Mouse (Mus musculus) lung, adult 2 months (tissue): ENCODE data around the gene Foxn3. TPM values are rescaled to one million over a fixed set of nuclear protein-coding genes. Genes with fewer than 3 reads are reported as not detected.

Experiments
- DNase-seq: peaks from one replicate; pipeline ENCODE4 v3.0.0; 2022
- H3K4me1 ChIP-seq: fragments of 200-500 bp; 2 replicates; pipeline ENCODE4 v1.6.1; 2011; ENCODE audit warnings: low read length; ENCODE audit not compliant: control insufficient read depth, insufficient read depth
- H3K4me3 ChIP-seq: fragments of 200-500 bp; replicated peaks from 2 replicates; pipeline ENCODE3; 2011; ENCODE audit warnings: low read depth, mild to moderate bottlenecking, control low read depth, low read length; ENCODE audit errors: extremely low read depth
- CTCF ChIP-seq: fragments of 200-500 bp; IDR thresholded peaks from 2 replicates; pipeline ENCODE4 v1.5.1; 2011; ENCODE audit warnings: mild to moderate bottlenecking, low read length, control low read depth; ENCODE audit not compliant: insufficient read depth
- POLR2A ChIP-seq: fragments of 200-500 bp; IDR thresholded peaks from 2 replicates; pipeline ENCODE4 v1.6.1; 2011; ENCODE audit warnings: low read depth, mild to moderate bottlenecking, control low read depth, low read length, borderline replicate concordance; ENCODE audit errors: extremely low read depth
- WGBS: fragments of 180-500 bp; shearing (Covaris S2); methylation state at CpG from one replicate; pipeline ENCODE4 v1.1.7; 2018; 5-methylcytosine and 5-hydroxymethylcytosine counted together
- polyA plus RNA-seq: library from polyadenylated mRNA; depleted of rRNA; stranded (reverse); fragments of >200 nt; gene quantifications from 2 replicates; pipeline ENCODE4 v1.2.3, GENCODE M21; 2012

The Foxn3 gene
- polyA plus RNA-seq, 1 experiment: 48.2 TPM

DNA sequence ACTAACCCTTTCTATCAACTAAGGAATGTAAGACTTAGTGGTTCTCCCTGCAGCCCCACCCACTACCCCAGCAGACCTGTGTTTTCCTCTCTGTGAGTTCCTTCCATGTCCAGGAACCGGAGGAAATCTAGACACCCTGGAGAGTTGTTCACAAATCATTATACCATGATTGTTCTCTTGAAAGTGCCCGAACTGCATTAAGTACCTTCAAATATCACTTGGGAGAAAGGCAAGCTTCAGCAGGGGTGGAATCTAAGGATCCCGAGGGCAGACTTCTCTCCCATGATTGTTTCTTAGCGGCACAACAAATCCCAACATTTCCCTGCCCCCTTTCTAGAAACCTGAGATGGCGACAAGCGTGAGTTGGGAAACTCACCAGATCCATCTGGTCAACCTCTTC lies 247.5 kb downstream of the Foxn3 start:
- no peak for DNase-seq
- WGBS: 79% methylated on average over 6 of the region's 6 CpGs

GRCm38 (mm10) chr12:99314817-99315216 lies 248.6 kb downstream of the Foxn3 start:
- Histone ChIP-seq H3K4me1 (peaks cover 20% of the 10 kb centered on the region), H3K4me3 (no peak overlapping the region)
- TF ChIP-seq CTCF (no peak), POLR2A (no peak)
- WGBS: 74% methylated on average over 5 of the region's 5 CpGs
- DNase-seq: no peak

More for the DNA sequence above, 247.5 kb downstream of the Foxn3 start:
- TF ChIP-seq CTCF: no peak
- TF ChIP-seq POLR2A: no peak
- H3K4me3 ChIP-seq: no peak overlapping the region
- peaks cover 25% of the 10 kb centered on the region for H3K4me1 ChIP-seq

- TF ChIP-seq CTCF (no peak), POLR2A (no peak)
- no peak for DNase-seq
- H3K4me3 ChIP-seq: no peak overlapping the region
- peaks cover 5% of the 10 kb centered on the region for H3K4me1 ChIP-seq
- WGBS: 57% methylated on average over 3 of the region's 3 CpGs
These were observed 252.1 kb downstream of the Foxn3 start for GRCm38 (mm10) chr12:99311303-99311702.

DNA sequence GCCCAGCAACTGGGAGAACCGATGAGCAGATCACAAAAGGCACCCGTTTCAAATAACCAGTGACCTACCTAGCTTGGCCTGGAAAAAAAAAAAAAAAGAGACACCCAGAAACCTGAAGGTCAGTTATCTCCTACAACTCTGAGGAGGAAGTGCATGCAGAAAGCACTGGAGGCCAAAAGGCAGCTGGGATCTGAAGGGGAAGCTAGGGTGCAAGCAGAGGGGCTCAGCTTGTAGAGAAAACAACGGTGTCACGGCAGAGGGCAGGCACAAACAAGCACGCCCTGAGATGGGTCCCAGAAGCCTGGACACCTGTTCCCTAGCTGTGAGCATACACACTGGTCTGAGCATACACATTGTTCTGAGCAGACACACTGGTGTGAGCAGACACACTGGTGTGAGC lies 253.4 kb downstream of the Foxn3 start:
- no peak for TF ChIP-seq CTCF
- TF ChIP-seq POLR2A: no peak
- Histone ChIP-seq H3K4me3 (no peak overlapping the region), H3K4me1 (peaks cover 7% of the 10 kb centered on the region)
- no peak for DNase-seq
- WGBS: 85% methylated on average over 5 of the region's 5 CpGs

DNA sequence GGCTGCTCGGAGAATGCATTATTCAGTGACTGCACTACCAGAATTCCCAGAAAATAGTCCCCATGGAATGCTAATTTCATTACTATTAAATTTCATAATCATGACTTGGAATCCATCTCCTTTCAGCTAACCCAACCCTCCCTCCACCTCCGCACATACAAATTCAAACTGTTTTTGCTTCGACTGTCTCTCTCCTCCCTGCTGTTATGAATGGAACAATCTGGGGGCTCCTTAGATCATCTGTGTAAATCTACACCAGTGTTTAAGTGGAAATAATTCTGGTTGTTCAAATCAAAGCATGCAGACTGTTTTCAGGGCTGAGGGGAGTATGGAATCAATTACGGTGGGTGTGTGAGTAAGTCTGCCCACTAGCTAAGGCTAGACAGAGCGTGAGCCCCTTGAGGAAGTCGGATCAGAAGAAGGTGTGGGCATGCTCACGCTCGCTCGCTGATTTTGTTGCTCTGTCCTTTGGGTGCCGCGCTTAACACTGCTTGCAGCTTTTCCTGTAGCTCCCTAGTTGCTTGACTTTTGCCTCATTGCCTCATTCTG lies 254.8 kb downstream of the Foxn3 start:
- TF ChIP-seq CTCF (no peak), POLR2A (no peak)
- DNase-seq: no peak
- Histone ChIP-seq H3K4me1 (peaks cover 7% of the 10 kb centered on the region), H3K4me3 (no peak overlapping the region)
- WGBS: 84% methylated on average over 11 of the region's 11 CpGs

- DNase-seq: no peak
- H3K4me3 ChIP-seq: no peak overlapping the region
- WGBS: 38% methylated on average over 6 of the region's 6 CpGs
- TF ChIP-seq POLR2A (no peak), CTCF (no peak)
- peaks cover 7% of the 10 kb centered on the region for H3K4me1 ChIP-seq
These were observed 256.7 kb downstream of the Foxn3 start for GRCm38 (mm10) chr12:99306536-99307204.

- TF ChIP-seq CTCF (no peak), POLR2A (no peak)
- DNase-seq: no peak
- peaks cover 7% of the 10 kb centered on the region for H3K4me1 ChIP-seq
- no peak overlapping the region for H3K4me3 ChIP-seq
- 43% methylated on average over 14 of the region's 14 CpGs for WGBS
These were observed 257.4 kb downstream of the Foxn3 start for GRCm38 (mm10) chr12:99305784-99306535.

GRCm38 (mm10) chr12:99305324-99305723 lies 258.1 kb downstream of the Foxn3 start:
- no peak for TF ChIP-seq POLR2A
- TF ChIP-seq CTCF: no peak
- H3K4me1 ChIP-seq: peaks cover 7% of the 10 kb centered on the region
- 70% methylated on average over 2 of the region's 2 CpGs for WGBS
- DNase-seq: no peak
- H3K4me3 ChIP-seq: no peak overlapping the region

- no peak overlapping the region for H3K4me3 ChIP-seq
- H3K4me1 ChIP-seq: peaks cover 7% of the 10 kb centered on the region
- WGBS: 90% methylated on average over 5 of the region's 5 CpGs
- no peak for DNase-seq
- no peak for TF ChIP-seq CTCF
- TF ChIP-seq POLR2A: no peak
These were observed 259.3 kb downstream of the Foxn3 start for GRCm38 (mm10) chr12:99304056-99304455.
